Comparison of ENCODE assay signal across 13 mouse cellular contexts in genomic region chr1:25325406-25325805, GRCm38 (mm10).
"Had no signal": no experiment of that assay in that cellular context is flagged by ENCODE, and none has a peak within 500 bp of the region (broad histone marks: within the 10 kb centered on the region; RNA-seq: fewer than 3 reads in every experiment).

No protein-coding gene starts in this region.

- DNase-seq: gastrocnemius, postnatal 14 days; gastrocnemius, postnatal 36 days; heart, adult 11 months; heart, adult 2 months; heart, postnatal 14 days; heart, postnatal 36 days; kidney, adult 11 months; kidney, adult 2 months; kidney, adult 9 months; kidney, postnatal 14 days; kidney, postnatal 36 days; liver; liver, embryonic 13.5 days had no signal
